Mouse (Mus musculus) midbrain, embryonic 16.5 days (tissue): Measurements from ENCODE around the gene Coa7. TPM values are rescaled to one million over a fixed set of nuclear protein-coding genes. Genes with fewer than 3 reads are reported as not detected.

Source experiments
- ATAC-seq: fragments of 200-750 bp; cut with Nextera tagmentation; 2 replicates; pipeline ENCODE4 v1.8.0; 2017; ENCODE audit warnings: moderate TSS enrichment
- H3K27ac ChIP-seq: fragments of 300-500 bp; sonication (generic); 2 replicates; pipeline ENCODE4 v1.5.1; 2014; ENCODE audit warnings: mild to moderate bottlenecking, low read length, mixed read lengths
- H3K27me3 ChIP-seq: fragments of 300-500 bp; sonication (generic); 2 replicates; pipeline ENCODE4 v1.6.1; 2014; ENCODE audit warnings: low read depth, low read length, mixed read lengths; ENCODE audit not compliant: control insufficient read depth, insufficient read depth
- H3K36me3 ChIP-seq: fragments of 300-500 bp; sonication (generic); 2 replicates; pipeline ENCODE4 v1.6.1; 2014; ENCODE audit warnings: mild to moderate bottlenecking, low read length, moderate library complexity, mixed read lengths; ENCODE audit not compliant: control insufficient read depth, insufficient read depth
- H3K4me1 ChIP-seq: fragments of 300-500 bp; sonication (generic); 2 replicates; pipeline ENCODE4 v1.6.1; 2014; ENCODE audit warnings: mild to moderate bottlenecking, low read length, mixed read lengths; ENCODE audit not compliant: control insufficient read depth, insufficient read depth
- H3K4me2 ChIP-seq: fragments of 300-500 bp; sonication (generic); 2 replicates; pipeline ENCODE4 v1.6.1; 2014; ENCODE audit warnings: mild to moderate bottlenecking, low read length, mixed read lengths
- H3K4me3 ChIP-seq: fragments of 300-500 bp; sonication (generic); 2 replicates; pipeline ENCODE4 v1.5.1; 2014; ENCODE audit warnings: low read depth, mild to moderate bottlenecking, low read length, moderate library complexity, mixed read lengths
- H3K9ac ChIP-seq: fragments of 300-500 bp; sonication (generic); 2 replicates; pipeline ENCODE4 v1.6.1; 2014; ENCODE audit warnings: low read depth, low read length, mixed read lengths
- H3K9me3 ChIP-seq: fragments of 300-500 bp; sonication (generic); replicated peaks from 2 replicates; pipeline ENCODE4 v1.6.1; 2014; ENCODE audit warnings: mild to moderate bottlenecking, low read length, mixed read lengths; ENCODE audit not compliant: control insufficient read depth, poor library complexity, severe bottlenecking
- WGBS: fragments of 180-500 bp; shearing (Covaris S2); extraction: QIAGEN DNeasy Blood & Tissue Kit; methylation state at CpG from one replicate; pipeline ENCODE4 v1.1.7; 2014; 5-methylcytosine and 5-hydroxymethylcytosine counted together
- polyA plus RNA-seq: library from polyadenylated mRNA; unstranded; fragments of >200 nt; fragmentation: Nextera tagmentation; extraction: Ambion mirVana; gene quantifications from 2 replicates; pipeline ENCODE4 v1.2.1, GENCODE M21; 2015

Gene Coa7
- polyA plus RNA-seq, 1 experiment from 2014 or later = 58.5 TPM

GRCm38 (mm10) chr4:108337817-108338216 lies 9.9 kb downstream of the Coa7 start:
- no peaks in the 10 kb centered on the region for H3K9me3 ChIP-seq
- no peak overlapping the region for H3K4me3 ChIP-seq
- H3K9ac ChIP-seq = no peak overlapping the region
- H3K27me3 ChIP-seq = no peaks in the 10 kb centered on the region
- no peaks in the 10 kb centered on the region for H3K4me1 ChIP-seq
- peaks cover 15% of the 10 kb centered on the region for H3K36me3 ChIP-seq
- ATAC-seq = no peak
- no peak overlapping the region; the same call in 1 of the 2 replicates for H3K27ac ChIP-seq
- 30% methylated on average over 3 of the region's 3 CpGs for WGBS
- no peak overlapping the region for H3K4me2 ChIP-seq

- no peak overlapping the region; the same call in 1 of the 2 replicates for H3K27ac ChIP-seq
- H3K4me3 ChIP-seq = no peak overlapping the region
- H3K4me1 ChIP-seq = no peaks in the 10 kb centered on the region
- H3K9me3 ChIP-seq = no peaks in the 10 kb centered on the region
- 54% methylated on average over 9 of the region's 9 CpGs for WGBS
- H3K9ac ChIP-seq = no peak overlapping the region
- H3K27me3 ChIP-seq = no peaks in the 10 kb centered on the region
- H3K36me3 ChIP-seq = peaks cover 15% of the 10 kb centered on the region
- H3K4me2 ChIP-seq = no peak overlapping the region
- ATAC-seq = no peak
These were observed 10.4 kb downstream of the Coa7 start for GRCm38 (mm10) chr4:108338321-108338733.

- WGBS = 60% methylated on average over 10 of the region's 10 CpGs
- no peak overlapping the region for H3K4me3 ChIP-seq
- no peak for ATAC-seq
- H3K9me3 ChIP-seq = no peaks in the 10 kb centered on the region
- no peak overlapping the region for H3K27ac ChIP-seq
- peaks cover 15% of the 10 kb centered on the region for H3K36me3 ChIP-seq
- H3K4me1 ChIP-seq = no peaks in the 10 kb centered on the region
- H3K4me2 ChIP-seq = no peak overlapping the region
- H3K27me3 ChIP-seq = no peaks in the 10 kb centered on the region
- H3K9ac ChIP-seq = no peak overlapping the region
These were observed 10.9 kb downstream of the Coa7 start for GRCm38 (mm10) chr4:108338811-108339210.

- Histone ChIP-seq H3K9me3 (no peaks in the 10 kb centered on the region), H3K27ac (no peak overlapping the region), H3K4me1 (no peaks in the 10 kb centered on the region), H3K27me3 (no peaks in the 10 kb centered on the region), H3K4me2 (no peak overlapping the region), H3K36me3 (peaks cover 15% of the 10 kb centered on the region), H3K4me3 (no peak overlapping the region), H3K9ac (no peak overlapping the region)
- 21% methylated on average over 4 of the region's 4 CpGs for WGBS
- peak; percentile 86 for ATAC-seq
These were observed 11.3 kb downstream of the Coa7 start for GRCm38 (mm10) chr4:108339277-108339690.

GRCm38 (mm10) chr4:108344631-108345083 lies 16.7 kb downstream of the Coa7 start:
- no peak overlapping the region for H3K4me3 ChIP-seq
- no peak overlapping the region for H3K9ac ChIP-seq
- no peak overlapping the region for H3K4me2 ChIP-seq
- no peaks in the 10 kb centered on the region for H3K27me3 ChIP-seq
- H3K4me1 ChIP-seq = peaks cover 4% of the 10 kb centered on the region; the same call in 1 of the 2 replicates
- H3K36me3 ChIP-seq = no peaks in the 10 kb centered on the region
- no peaks in the 10 kb centered on the region for H3K9me3 ChIP-seq
- WGBS = 8% methylated on average over 7 of the region's 7 CpGs
- no peak overlapping the region for H3K27ac ChIP-seq
- ATAC-seq = no peak

GRCm38 (mm10) chr4:108345826-108346225 lies 17.9 kb downstream of the Coa7 start:
- no peaks in the 10 kb centered on the region for H3K9me3 ChIP-seq
- no peak overlapping the region for H3K27ac ChIP-seq
- no peak overlapping the region for H3K4me2 ChIP-seq
- no peaks in the 10 kb centered on the region for H3K27me3 ChIP-seq
- no peak for ATAC-seq
- 15% methylated on average over 4 of the region's 5 CpGs for WGBS
- H3K9ac ChIP-seq = no peak overlapping the region
- no peak overlapping the region for H3K4me3 ChIP-seq
- H3K36me3 ChIP-seq = no peaks in the 10 kb centered on the region
- H3K4me1 ChIP-seq = peaks cover 5% of the 10 kb centered on the region; the same call in 1 of the 2 replicates

- no peak for ATAC-seq
- H3K9me3 ChIP-seq = no peaks in the 10 kb centered on the region
- WGBS = 96% methylated on average over 5 of the region's 5 CpGs
- H3K9ac ChIP-seq = no peak overlapping the region
- no peaks in the 10 kb centered on the region for H3K27me3 ChIP-seq
- no peak overlapping the region for H3K4me2 ChIP-seq
- no peaks in the 10 kb centered on the region for H3K36me3 ChIP-seq
- H3K4me3 ChIP-seq = no peak overlapping the region
- no peak overlapping the region for H3K27ac ChIP-seq
- peaks cover 6% of the 10 kb centered on the region; the same call in 1 of the 2 replicates for H3K4me1 ChIP-seq
These were observed 19.2 kb downstream of the Coa7 start for GRCm38 (mm10) chr4:108347111-108347510.

- Histone ChIP-seq H3K4me2 (no peak overlapping the region), H3K4me1 (peaks cover 6% of the 10 kb centered on the region; the same call in 1 of the 2 replicates), H3K9me3 (no peaks in the 10 kb centered on the region), H3K9ac (no peak overlapping the region), H3K27ac (no peak overlapping the region), H3K27me3 (no peaks in the 10 kb centered on the region), H3K36me3 (no peaks in the 10 kb centered on the region), H3K4me3 (no peak overlapping the region)
- ATAC-seq = no peak
- WGBS = 76% methylated on average over 5 of the region's 5 CpGs
These were observed 20.4 kb downstream of the Coa7 start for GRCm38 (mm10) chr4:108348256-108348875.

- no peak overlapping the region for H3K27ac ChIP-seq
- no peaks in the 10 kb centered on the region for H3K36me3 ChIP-seq
- H3K4me2 ChIP-seq = no peak overlapping the region
- H3K9ac ChIP-seq = no peak overlapping the region
- peaks cover 6% of the 10 kb centered on the region; the same call in 1 of the 2 replicates for H3K4me1 ChIP-seq
- H3K4me3 ChIP-seq = no peak overlapping the region
- no peaks in the 10 kb centered on the region for H3K27me3 ChIP-seq
- ATAC-seq = no peak
- no peaks in the 10 kb centered on the region for H3K9me3 ChIP-seq
- WGBS = 83% methylated on average over 3 of the region's 3 CpGs
These were observed 21.1 kb downstream of the Coa7 start for GRCm38 (mm10) chr4:108349064-108349463.
